Mouse (Mus musculus) neural tube, embryonic 13.5 days (tissue): ENCODE measurements around the gene Spdye4a. TPM values are rescaled to one million over a fixed set of nuclear protein-coding genes. Genes with fewer than 3 reads are reported as not detected.

Experiments
- ATAC-seq: fragments of 200-750 bp; cut with Nextera tagmentation; 2 replicates; pipeline ENCODE4 v1.8.0; 2017; ENCODE audit warnings: low read depth, mild to moderate bottlenecking, moderate TSS enrichment, moderate library complexity
- H3K27ac ChIP-seq: fragments of 300-500 bp; sonication (generic); replicated peaks from 2 replicates; pipeline ENCODE4 v1.5.1; 2015; ENCODE audit warnings: moderate library complexity, mild to moderate bottlenecking, inconsistent platforms
- H3K27me3 ChIP-seq: fragments of 300-500 bp; sonication (generic); 2 replicates; pipeline ENCODE4 v1.6.1; 2015; ENCODE audit warnings: mild to moderate bottlenecking, inconsistent platforms
- H3K36me3 ChIP-seq: fragments of 300-500 bp; sonication (generic); 2 replicates; pipeline ENCODE4 v1.6.1; 2015; ENCODE audit warnings: mild to moderate bottlenecking, inconsistent platforms
- H3K4me1 ChIP-seq: fragments of 300-500 bp; sonication (generic); replicated peaks from 2 replicates; pipeline ENCODE4 v1.6.1; 2015; ENCODE audit warnings: inconsistent platforms
- H3K4me2 ChIP-seq: fragments of 300-500 bp; sonication (generic); 2 replicates; pipeline ENCODE4 v1.6.1; 2015; ENCODE audit warnings: inconsistent platforms, mild to moderate bottlenecking, moderate library complexity
- H3K4me3 ChIP-seq: fragments of 300-500 bp; sonication (generic); 2 replicates; pipeline ENCODE4 v1.5.1; 2015; ENCODE audit warnings: mild to moderate bottlenecking, inconsistent platforms
- H3K9ac ChIP-seq: fragments of 300-500 bp; sonication (generic); 2 replicates; pipeline ENCODE4 v1.6.1; 2015; ENCODE audit warnings: moderate library complexity, mild to moderate bottlenecking, inconsistent platforms
- H3K9me3 ChIP-seq: fragments of 300-500 bp; sonication (generic); 2 replicates; pipeline ENCODE4 v1.6.1; 2016; ENCODE audit warnings: inconsistent platforms
- WGBS: fragments of 180-500 bp; shearing (Covaris S2); methylation state at CpG from one replicate; pipeline ENCODE4 v1.1.7; 2015; 5-methylcytosine and 5-hydroxymethylcytosine counted together
- polyA plus RNA-seq: library from polyadenylated mRNA; unstranded; fragments of >200 nt; fragmentation: Nextera tagmentation; extraction: Ambion mirVana; gene quantifications from 2 replicates; pipeline ENCODE4 v1.2.1, GENCODE M21; 2015

The Spdye4a gene
- polyA plus RNA-seq, 1 experiment from 2014 or later, result not detected

GRCm38 (mm10) chr5:143255802-143256201 is 29.1 kb upstream of the Spdye4a start:
- 81% methylated on average over 5 of the region's 5 CpGs for WGBS
- no peak for ATAC-seq
- no peak overlapping the region for H3K4me2 ChIP-seq
- peaks cover 79% of the 10 kb centered on the region for H3K27me3 ChIP-seq
- no peaks in the 10 kb centered on the region for H3K9me3 ChIP-seq
- no peak overlapping the region for H3K27ac ChIP-seq
- H3K4me3 ChIP-seq, result no peak overlapping the region
- H3K36me3 ChIP-seq, result peaks cover 99% of the 10 kb centered on the region
- H3K4me1 ChIP-seq, result peaks cover 25% of the 10 kb centered on the region
- H3K9ac ChIP-seq, result no peak overlapping the region

GRCm38 (mm10) chr5:143255131-143255519 is 28.4 kb upstream of the Spdye4a start:
- Histone ChIP-seq H3K9me3 (no peaks in the 10 kb centered on the region), H3K4me1 (peaks cover 25% of the 10 kb centered on the region), H3K27ac (no peak overlapping the region), H3K9ac (no peak overlapping the region), H3K4me2 (0 out of 2 replicates have a peak overlapping the region, but pooled peaks have one; percentile 55), H3K4me3 (no peak overlapping the region), H3K27me3 (peaks cover 81% of the 10 kb centered on the region), H3K36me3 (peaks cover 97% of the 10 kb centered on the region)
- 20% methylated on average over 24 of the region's 24 CpGs for WGBS
- ATAC-seq, result no peak

GRCm38 (mm10) chr5:143254487-143255130 is 27.9 kb upstream of the Spdye4a start:
- H3K9ac ChIP-seq, result no peak overlapping the region
- H3K36me3 ChIP-seq, result peaks cover 95% of the 10 kb centered on the region
- ATAC-seq, result no peak
- H3K9me3 ChIP-seq, result no peaks in the 10 kb centered on the region
- 11% methylated on average over 66 of the region's 66 CpGs for WGBS
- H3K4me1 ChIP-seq, result peaks cover 25% of the 10 kb centered on the region
- no peak overlapping the region for H3K27ac ChIP-seq
- peaks cover 81% of the 10 kb centered on the region for H3K27me3 ChIP-seq
- H3K4me3 ChIP-seq, result peak overlapping the region; percentile 29; the same call in 1 of the 2 replicates
- H3K4me2 ChIP-seq, result peak overlapping the region; percentile 55; the same call in 1 of the 2 replicates

GRCm38 (mm10) chr5:143253881-143254486 is 27.3 kb upstream of the Spdye4a start:
- H3K4me1 ChIP-seq, result peaks cover 25% of the 10 kb centered on the region
- H3K4me2 ChIP-seq, result peak overlapping the region; percentile 55
- peaks cover 95% of the 10 kb centered on the region for H3K36me3 ChIP-seq
- peaks cover 81% of the 10 kb centered on the region for H3K27me3 ChIP-seq
- H3K9ac ChIP-seq, result peak overlapping the region; percentile 31; the same call in 1 of the 2 replicates
- WGBS, result 3% methylated on average over 79 of the region's 81 CpGs
- peak overlapping the region; percentile 29 for H3K4me3 ChIP-seq
- H3K27ac ChIP-seq, result no peak overlapping the region; the same call in 1 of the 2 replicates
- peak; percentile 22; the same call in 1 of the 2 replicates for ATAC-seq
- H3K9me3 ChIP-seq, result no peaks in the 10 kb centered on the region

- Histone ChIP-seq H3K4me3 (peak overlapping the region; percentile 29), H3K9ac (peak overlapping the region; percentile 31; the same call in 1 of the 2 replicates), H3K4me1 (peaks cover 25% of the 10 kb centered on the region), H3K27ac (no peak overlapping the region), H3K36me3 (peaks cover 95% of the 10 kb centered on the region), H3K4me2 (peak overlapping the region; percentile 55), H3K27me3 (peaks cover 76% of the 10 kb centered on the region), H3K9me3 (no peaks in the 10 kb centered on the region)
- WGBS, result 5% methylated on average over 103 of the region's 103 CpGs
- peak; percentile 32; the same call in 1 of the 2 replicates for ATAC-seq
These were observed 26.6 kb upstream of the Spdye4a start for GRCm38 (mm10) chr5:143253186-143253880.

- no peak for ATAC-seq
- Histone ChIP-seq H3K36me3 (peaks cover 95% of the 10 kb centered on the region), H3K9me3 (no peaks in the 10 kb centered on the region), H3K4me3 (peak overlapping the region; percentile 29), H3K4me1 (peaks cover 25% of the 10 kb centered on the region), H3K27ac (no peak overlapping the region), H3K4me2 (peak overlapping the region; percentile 55; the same call in 1 of the 2 replicates), H3K9ac (no peak overlapping the region), H3K27me3 (peaks cover 71% of the 10 kb centered on the region)
- 21% methylated on average over 18 of the region's 18 CpGs for WGBS
These were observed 26.1 kb upstream of the Spdye4a start for GRCm38 (mm10) chr5:143252791-143253185.

- Histone ChIP-seq H3K4me1 (peaks cover 25% of the 10 kb centered on the region), H3K9me3 (no peaks in the 10 kb centered on the region), H3K36me3 (peaks cover 94% of the 10 kb centered on the region), H3K4me3 (no peak overlapping the region), H3K9ac (no peak overlapping the region), H3K27me3 (peaks cover 63% of the 10 kb centered on the region), H3K4me2 (no peak overlapping the region), H3K27ac (no peak overlapping the region)
- WGBS, result 51% methylated on average over 6 of the region's 6 CpGs
- no peak for ATAC-seq
These were observed 25.3 kb upstream of the Spdye4a start for GRCm38 (mm10) chr5:143252039-143252438.

- H3K9me3 ChIP-seq, result no peaks in the 10 kb centered on the region
- H3K9ac ChIP-seq, result no peak overlapping the region
- 97% methylated on average over 26 of the region's 26 CpGs for WGBS
- H3K4me3 ChIP-seq, result no peak overlapping the region
- no peaks in the 10 kb centered on the region for H3K27me3 ChIP-seq
- H3K36me3 ChIP-seq, result peaks cover 99% of the 10 kb centered on the region
- H3K4me1 ChIP-seq, result no peaks in the 10 kb centered on the region
- no peak overlapping the region for H3K4me2 ChIP-seq
- H3K27ac ChIP-seq, result no peak overlapping the region
- no peak for ATAC-seq
These were observed 18.2 kb upstream of the Spdye4a start for GRCm38 (mm10) chr5:143244926-143245325.

GRCm38 (mm10) chr5:143236036-143236435 is 9.3 kb upstream of the Spdye4a start:
- peaks cover 25% of the 10 kb centered on the region for H3K4me1 ChIP-seq
- no peaks in the 10 kb centered on the region for H3K27me3 ChIP-seq
- H3K9me3 ChIP-seq, result no peaks in the 10 kb centered on the region
- no peak overlapping the region for H3K27ac ChIP-seq
- 51% methylated on average over 9 of the region's 9 CpGs for WGBS
- H3K9ac ChIP-seq, result peak overlapping the region; percentile 98
- peak overlapping the region; percentile 87 for H3K4me3 ChIP-seq
- H3K4me2 ChIP-seq, result peak overlapping the region; percentile 89
- peaks cover 39% of the 10 kb centered on the region for H3K36me3 ChIP-seq
- ATAC-seq, result no peak

GRCm38 (mm10) chr5:143235028-143235693 is 8.5 kb upstream of the Spdye4a start, which contains the start of gene Zfp12:
Zfp12 (plus strand) TSS chr5:143235163.
- Histone ChIP-seq H3K4me2 (peak within 1 kb of the TSS; percentile 89), H3K9ac (peak within 1 kb of the TSS; percentile 98), H3K9me3 (no peaks in the 10 kb centered on the region), H3K4me3 (peak within 1 kb of the TSS; percentile 87), H3K36me3 (peaks cover 31% of the 10 kb centered on the region), H3K27ac (peak within 1 kb of the TSS; percentile 99), H3K4me1 (peaks cover 25% of the 10 kb centered on the region), H3K27me3 (no peaks in the 10 kb centered on the region)
- peak; percentile 97 for ATAC-seq
- WGBS, result under 1% methylated on average over 58 of the region's 58 CpGs

GRCm38 (mm10) chr5:143222287-143222686 is 4.4 kb downstream of the Spdye4a start:
- 74% methylated on average over 1 of the region's 1 CpGs for WGBS
- no peaks in the 10 kb centered on the region for H3K27me3 ChIP-seq

More at GRCm38 (mm10) chr5:143222287-143222686, 4.4 kb downstream of the Spdye4a start:
- H3K4me2 ChIP-seq, result no peak overlapping the region
- no peak overlapping the region for H3K4me3 ChIP-seq
- H3K9ac ChIP-seq, result no peak overlapping the region
- H3K4me1 ChIP-seq, result no peaks in the 10 kb centered on the region
- ATAC-seq, result no peak
- H3K36me3 ChIP-seq, result no peaks in the 10 kb centered on the region
- no peaks in the 10 kb centered on the region for H3K9me3 ChIP-seq
- no peak overlapping the region for H3K27ac ChIP-seq
